Mouse (Mus musculus) CH12.LX (cell line): ENCODE results near the gene Hoxc10.

Experiments
- BHLHE40 ChIP-seq: IDR thresholded peaks from 2 replicates; pipeline ENCODE4 v1.6.1; 2011; ENCODE audit warnings: mild to moderate bottlenecking, low read depth, low read length, improper control_type of control experiment
- CHD2 ChIP-seq: IDR thresholded peaks from 2 replicates; pipeline ENCODE4 v1.6.1; 2011; ENCODE audit warnings: low read length, improper control_type of control experiment
- CTCF ChIP-seq, 2 experiments: IDR thresholded peaks in 1 of 2; conservative IDR thresholded peaks in 1 of 2; 2 replicates each; pipeline ENCODE4 v1.5.1; 2011 to 2012; ENCODE audit warnings: low read depth in 2 of 2, low read length in 2 of 2, improper control_type of control experiment in 1 of 2, inconsistent platforms in 1 of 2, mild to moderate bottlenecking in 1 of 2, moderate library complexity in 1 of 2
- HCFC1 ChIP-seq: IDR thresholded peaks from 2 replicates; pipeline ENCODE4 v1.6.1; 2012; ENCODE audit warnings: low read depth, mild to moderate bottlenecking, inconsistent platforms, low read length, improper control_type of control experiment
- MXI1 ChIP-seq: IDR thresholded peaks from 2 replicates; pipeline ENCODE4 v1.6.1; 2011; ENCODE audit warnings: mild to moderate bottlenecking, low read depth, low read length, improper control_type of control experiment
- MYC ChIP-seq: IDR thresholded peaks from 2 replicates; pipeline ENCODE4 v1.6.1; 2011; ENCODE audit warnings: low read depth, mild to moderate bottlenecking, improper control_type of control experiment, low read length
- POLR2A ChIP-seq: IDR thresholded peaks from 2 replicates; pipeline ENCODE4 v1.6.1; 2011; ENCODE audit warnings: low read depth, mild to moderate bottlenecking, improper control_type of control experiment, low read length
- POLR2AphosphoS2 ChIP-seq: IDR thresholded peaks from 2 replicates; pipeline ENCODE4 v1.6.1; 2011; ENCODE audit warnings: low read depth, low read length, improper control_type of control experiment
- RCOR1 ChIP-seq: conservative IDR thresholded peaks from 2 replicates; pipeline ENCODE4 v1.6.1; 2012; ENCODE audit warnings: low read depth, mild to moderate bottlenecking, inconsistent platforms, low read length, improper control_type of control experiment
- USF1 ChIP-seq: IDR thresholded peaks from 2 replicates; pipeline ENCODE4 v1.6.1; 2014; ENCODE audit warnings: low read depth, mild to moderate bottlenecking, inconsistent platforms, low read length, improper control_type of control experiment

GRCm38 (mm10) chr15:103014166-103015008 is 47.8 kb downstream of the Hoxc10 start:
- TF ChIP-seq RCOR1 (no peak), POLR2A (no peak), CTCF (conservative IDR thresholded peaks at IDR 0.05 in 1 of 2, IDR thresholded peaks at IDR 0.05 in 1 of 2; ENCODE audit: low read depth in 2 of 2, low read length in 2 of 2) (no peak), BHLHE40 (no peak), POLR2AphosphoS2 (no peak), MXI1 (no peak), CHD2 (no peak), USF1 (no peak), HCFC1 (no peak), MYC (no peak)
